Mouse (Mus musculus): ENCODE data around the gene Tnk1.

GRCm38 (mm10) chr11:69855347-69855746 is 3.2 kb downstream of the Tnk1 start:
- TF ChIP-seq CTCF (IDR thresholded peaks at IDR 0.05): peak; percentile 66
- TF ChIP-seq EP300 (IDR thresholded peaks at IDR 0.05): no peak

All from lung, postnatal 0 days (tissue).